In genomic region chr17:88274720-88275433, GRCm38 (mm10) we compare ENCODE assay signal across 9 mouse cellular contexts.
DNase-seq lines count a peak whose midpoint lies in the region; ATAC-seq and TF ChIP-seq lines count a peak whose summit lies in the region.
"Had no signal": no experiment of that assay in that cellular context is flagged by ENCODE, and none has a peak within 500 bp of the region (broad histone marks: within the 10 kb centered on the region; RNA-seq: fewer than 3 reads in every experiment).

No protein-coding gene starts in this region.

- WGBS in heart, adult 2 months, result 44% methylated on average over 6 of the region's 6 CpGs
- WGBS in midbrain, embryonic 14.5 days, result 38% methylated on average over 6 of the region's 6 CpGs
- WGBS in midbrain, embryonic 10.5 days, result 76% methylated on average over 6 of the region's 6 CpGs
- WGBS in hindbrain, postnatal 0 days, result 26% methylated on average over 6 of the region's 6 CpGs
- 85% methylated on average over 6 of the region's 6 CpGs for WGBS in thymus, adult 2 months

- no peak; the same call in 1 of the 2 replicates for ATAC-seq in midbrain, embryonic 14.5 days (ENCODE audit: low FRiP score, low TSS enrichment)
- ATAC-seq in hindbrain, postnatal 0 days, result peak; percentile 84

- DNase-seq in heart, adult 2 months, result no peak
- DNase-seq in heart, postnatal 4 days, result no peak
- DNase-seq in midbrain, embryonic 14.5 days, result peak; percentile 75
- no peak for DNase-seq in midbrain, embryonic 10.5 days (ENCODE audit: low spot score)
- peak; percentile 84 for DNase-seq in hindbrain, postnatal 0 days (ENCODE audit: low spot score)
- peak; percentile 19 for DNase-seq in right cerebral cortex, postnatal 14 days
- no peak for DNase-seq in adrenal gland, postnatal 4 days (ENCODE audit: low spot score in 2 of 2)
- DNase-seq in thymus, adult 2 months, result no peak

- TF ChIP-seq EP300 in heart, adult 2 months (IDR thresholded peaks at IDR 0.05; ENCODE audit: insufficient read depth, low read depth, low read length), result no peak

- H3K9ac ChIP-seq in heart, adult 2 months (ENCODE audit: low read depth, low read length), result no peak overlapping the region
- H3K9ac ChIP-seq in midbrain, embryonic 14.5 days (replicated peaks; ENCODE audit: low read length), result no peak overlapping the region
- H3K9ac ChIP-seq in hindbrain, postnatal 0 days (replicated peaks; ENCODE audit: low read length), result no peak overlapping the region

- no peak for TF ChIP-seq POLR2A in heart, adult 2 months (IDR thresholded peaks at IDR 0.05; ENCODE audit: insufficient read depth, low read depth, low read length)
- no peak for TF ChIP-seq POLR2A in thymus, adult 2 months (IDR thresholded peaks at IDR 0.05; ENCODE audit: control insufficient read depth, extremely low read depth, insufficient read depth, low read length, poor library complexity)

- no peaks in the 10 kb centered on the region for H3K79me2 ChIP-seq in heart, adult 2 months (replicated peaks; ENCODE audit: control insufficient read depth, insufficient read depth, low read length)

- intact Hi-C loops in heart, adult 2 months (cut with DNase I), result no loop called here

- H3K27ac ChIP-seq in heart, adult 2 months, result peak overlapping the region; percentile 61
- H3K27ac ChIP-seq in midbrain, embryonic 14.5 days (replicated peaks; ENCODE audit: low read depth, low read length), result peak overlapping the region; percentile 53
- H3K27ac ChIP-seq in midbrain, embryonic 10.5 days (replicated peaks), result no peak overlapping the region
- H3K27ac ChIP-seq in hindbrain, postnatal 0 days, result peak overlapping the region; percentile 74
- no peak overlapping the region for H3K27ac ChIP-seq in thymus, adult 2 months (ENCODE audit: control insufficient read depth, insufficient read depth, low read length)
- H3K27ac ChIP-seq: macrophage had no signal

- H3K4me1 ChIP-seq in heart, adult 2 months (ENCODE audit: control insufficient read depth, insufficient read depth, low read length), result peaks cover 4% of the 10 kb centered on the region
- H3K4me1 ChIP-seq in midbrain, embryonic 14.5 days (ENCODE audit: control insufficient read depth, insufficient read depth, low read length), result 0 out of 2 replicates have a peak, but pooled peaks cover 3% of the 10 kb centered on the region
- no peaks in the 10 kb centered on the region for H3K4me1 ChIP-seq in midbrain, embryonic 10.5 days
- H3K4me1 ChIP-seq in hindbrain, postnatal 0 days (ENCODE audit: insufficient read depth, low read length), result peaks cover 8% of the 10 kb centered on the region; the same call in 1 of the 2 replicates
- H3K4me1 ChIP-seq in thymus, adult 2 months (replicated peaks; ENCODE audit: control insufficient read depth, insufficient read depth, low read length), result no peaks in the 10 kb centered on the region; the same call in 1 of the 2 replicates

- no peak for TF ChIP-seq CTCF in heart, adult 2 months (IDR thresholded peaks at IDR 0.05)
- TF ChIP-seq CTCF in hindbrain, postnatal 0 days (IDR thresholded peaks at IDR 0.05; ENCODE audit: low read depth), result no peak
- TF ChIP-seq CTCF in thymus, adult 2 months (IDR thresholded peaks at IDR 0.05; ENCODE audit: borderline replicate concordance, control insufficient read depth, extremely low read depth, insufficient read depth, low read length, poor library complexity), result no peak

- no peak overlapping the region for H3K4me2 ChIP-seq in midbrain, embryonic 14.5 days (ENCODE audit: low read length)
- peak overlapping the region; percentile 31 for H3K4me2 ChIP-seq in hindbrain, postnatal 0 days (ENCODE audit: low read depth, low read length)

- H3K27me3 ChIP-seq in heart, adult 2 months (ENCODE audit: control insufficient read depth, insufficient read depth, low read length), result no peaks in the 10 kb centered on the region
- H3K27me3 ChIP-seq in midbrain, embryonic 14.5 days (ENCODE audit: control insufficient read depth, insufficient read depth, low read length), result no peaks in the 10 kb centered on the region
- H3K27me3 ChIP-seq in midbrain, embryonic 10.5 days (ENCODE audit: low read depth, poor library complexity, severe bottlenecking), result no peaks in the 10 kb centered on the region
- no peaks in the 10 kb centered on the region for H3K27me3 ChIP-seq in hindbrain, postnatal 0 days (ENCODE audit: insufficient read depth, low read length)
- H3K27me3 ChIP-seq in thymus, adult 2 months (ENCODE audit: control insufficient read depth, insufficient read depth, low read length), result no peaks in the 10 kb centered on the region

- H3K36me3 ChIP-seq in heart, adult 2 months (ENCODE audit: control insufficient read depth, insufficient read depth, low read length), result no peaks in the 10 kb centered on the region
- no peaks in the 10 kb centered on the region for H3K36me3 ChIP-seq in midbrain, embryonic 14.5 days (ENCODE audit: control insufficient read depth, insufficient read depth, low read length)
- H3K36me3 ChIP-seq in midbrain, embryonic 10.5 days, result no peaks in the 10 kb centered on the region
- H3K36me3 ChIP-seq in hindbrain, postnatal 0 days (ENCODE audit: insufficient read depth, low read length), result no peaks in the 10 kb centered on the region
- H3K36me3 ChIP-seq in thymus, adult 2 months (ENCODE audit: control insufficient read depth, insufficient read depth, low read length), result no peaks in the 10 kb centered on the region

- H3K9me3 ChIP-seq in midbrain, embryonic 14.5 days (ENCODE audit: control insufficient read depth, low read length), result no peaks in the 10 kb centered on the region
- no peaks in the 10 kb centered on the region for H3K9me3 ChIP-seq in midbrain, embryonic 10.5 days (replicated peaks)
- H3K9me3 ChIP-seq in hindbrain, postnatal 0 days (ENCODE audit: low read length), result no peaks in the 10 kb centered on the region

- no peak overlapping the region for H3K4me3 ChIP-seq in heart, adult 2 months
- H3K4me3 ChIP-seq in midbrain, embryonic 14.5 days (replicated peaks; ENCODE audit: low read depth, low read length), result no peak overlapping the region
- H3K4me3 ChIP-seq in midbrain, embryonic 10.5 days, result no peak overlapping the region
- H3K4me3 ChIP-seq in hindbrain, postnatal 0 days (ENCODE audit: low read length), result no peak overlapping the region
- no peak overlapping the region for H3K4me3 ChIP-seq in thymus, adult 2 months (ENCODE audit: control insufficient read depth, insufficient read depth, low read length)

Comparison
In these comparisons a context has a peak if more than half of its experiments do, and no peak if none do; other contexts are left out.
1. DNase-seq: peak in midbrain, embryonic 14.5 days (single experiment), hindbrain, postnatal 0 days (single experiment) and right cerebral cortex, postnatal 14 days (single experiment); none in heart, adult 2 months (0 of 2), heart, postnatal 4 days (single experiment), midbrain, embryonic 10.5 days (single experiment), adrenal gland, postnatal 4 days (0 of 2) and thymus, adult 2 months (single experiment).
2. H3K27ac ChIP-seq: peak in heart, adult 2 months (single experiment), midbrain, embryonic 14.5 days (single experiment) and hindbrain, postnatal 0 days (single experiment); none in midbrain, embryonic 10.5 days (single experiment) and thymus, adult 2 months (single experiment).